Mouse (Mus musculus) ES-E14 (cell line): ENCODE results near the gene Ldb3.

Source experiments
- HCFC1 ChIP-seq: IDR thresholded peaks from 2 replicates; pipeline ENCODE4 v1.6.1; 2012; ENCODE audit warnings: low read length, inconsistent platforms, borderline replicate concordance; ENCODE audit not compliant: insufficient read depth
- MAFK ChIP-seq: IDR thresholded peaks from 2 replicates; pipeline ENCODE4 v1.6.1; 2014; ENCODE audit warnings: mild to moderate bottlenecking, low read depth, low read length, inconsistent platforms; ENCODE audit not compliant: insufficient read depth
- ZC3H11A ChIP-seq: IDR thresholded peaks from 2 replicates; pipeline ENCODE4 v1.6.1; 2012; ENCODE audit warnings: low read depth, mild to moderate bottlenecking, inconsistent platforms, low read length, borderline replicate concordance
- ZNF384 ChIP-seq: IDR thresholded peaks from 2 replicates; pipeline ENCODE4 v1.6.1; 2012; ENCODE audit warnings: low read depth, low read length, inconsistent platforms

- TF ChIP-seq ZNF384 (no peak), HCFC1 (no peak), ZC3H11A (no peak), MAFK (no peak)
These were observed 14.4 kb downstream of the Ldb3 start for GRCm38 (mm10) chr14:34574068-34574467.
